Mouse (Mus musculus) liver, embryonic 13.5 days (tissue): ENCODE measurements around the gene Gm49383. TPM values are rescaled to one million over a fixed set of nuclear protein-coding genes. Genes with fewer than 3 reads are reported as not detected.
"Not testable (repeated sequence)": the region's sequence is repeated elsewhere in the genome, so short reads cannot be mapped to it uniquely, and the experiment has no call there.

ENCODE experiments used
- ATAC-seq: fragments of 200-750 bp; cut with Nextera tagmentation; 2 replicates; pipeline ENCODE4 v1.8.0; 2017; ENCODE audit warnings: low read depth, mild to moderate bottlenecking, moderate number of reproducible peaks, moderate library complexity
- DNase-seq: peaks from one replicate; pipeline ENCODE4 v3.0.0; 2022
- H3K27ac ChIP-seq: fragments of 300-500 bp; sonication (generic); 2 replicates; pipeline ENCODE4 v1.5.1; 2015; ENCODE audit warnings: moderate library complexity, mild to moderate bottlenecking, inconsistent platforms
- H3K27me3 ChIP-seq: fragments of 300-500 bp; sonication (generic); 2 replicates; pipeline ENCODE4 v1.6.1; 2015; ENCODE audit warnings: mild to moderate bottlenecking, inconsistent platforms
- H3K36me3 ChIP-seq: fragments of 300-500 bp; sonication (generic); 2 replicates; pipeline ENCODE4 v1.6.1; 2015; ENCODE audit warnings: mild to moderate bottlenecking, inconsistent platforms
- H3K4me1 ChIP-seq: fragments of 300-500 bp; sonication (generic); replicated peaks from 2 replicates; pipeline ENCODE4 v1.6.1; 2015; ENCODE audit warnings: inconsistent platforms
- H3K4me2 ChIP-seq: fragments of 300-500 bp; sonication (generic); 2 replicates; pipeline ENCODE4 v1.6.1; 2015; ENCODE audit warnings: inconsistent platforms, mild to moderate bottlenecking, moderate library complexity
- H3K4me3 ChIP-seq: fragments of 300-500 bp; sonication (generic); replicated peaks from 2 replicates; pipeline ENCODE4 v1.5.1; 2015; ENCODE audit warnings: mild to moderate bottlenecking, inconsistent platforms
- H3K9ac ChIP-seq: fragments of 300-500 bp; sonication (generic); 2 replicates; pipeline ENCODE4 v1.6.1; 2015; ENCODE audit warnings: mild to moderate bottlenecking, inconsistent platforms
- H3K9me3 ChIP-seq: fragments of 300-500 bp; sonication (generic); replicated peaks from 2 replicates; pipeline ENCODE4 v1.6.1; 2016; ENCODE audit warnings: inconsistent platforms
- WGBS: fragments of 180-500 bp; shearing (Covaris S2); methylation state at CpG from one replicate; pipeline ENCODE4 v1.1.7; 2015; ENCODE audit not compliant: insufficient replicate concordance; 5-methylcytosine and 5-hydroxymethylcytosine counted together
- polyA plus RNA-seq: library from polyadenylated mRNA; unstranded; fragments of >200 nt; fragmentation: Nextera tagmentation; extraction: Ambion mirVana; gene quantifications from 2 replicates; pipeline ENCODE4 v1.2.1, GENCODE M21; 2015

The Gm49383 gene
- polyA plus RNA-seq, 1 experiment from 2014 or later = 28.8 TPM

DNA sequence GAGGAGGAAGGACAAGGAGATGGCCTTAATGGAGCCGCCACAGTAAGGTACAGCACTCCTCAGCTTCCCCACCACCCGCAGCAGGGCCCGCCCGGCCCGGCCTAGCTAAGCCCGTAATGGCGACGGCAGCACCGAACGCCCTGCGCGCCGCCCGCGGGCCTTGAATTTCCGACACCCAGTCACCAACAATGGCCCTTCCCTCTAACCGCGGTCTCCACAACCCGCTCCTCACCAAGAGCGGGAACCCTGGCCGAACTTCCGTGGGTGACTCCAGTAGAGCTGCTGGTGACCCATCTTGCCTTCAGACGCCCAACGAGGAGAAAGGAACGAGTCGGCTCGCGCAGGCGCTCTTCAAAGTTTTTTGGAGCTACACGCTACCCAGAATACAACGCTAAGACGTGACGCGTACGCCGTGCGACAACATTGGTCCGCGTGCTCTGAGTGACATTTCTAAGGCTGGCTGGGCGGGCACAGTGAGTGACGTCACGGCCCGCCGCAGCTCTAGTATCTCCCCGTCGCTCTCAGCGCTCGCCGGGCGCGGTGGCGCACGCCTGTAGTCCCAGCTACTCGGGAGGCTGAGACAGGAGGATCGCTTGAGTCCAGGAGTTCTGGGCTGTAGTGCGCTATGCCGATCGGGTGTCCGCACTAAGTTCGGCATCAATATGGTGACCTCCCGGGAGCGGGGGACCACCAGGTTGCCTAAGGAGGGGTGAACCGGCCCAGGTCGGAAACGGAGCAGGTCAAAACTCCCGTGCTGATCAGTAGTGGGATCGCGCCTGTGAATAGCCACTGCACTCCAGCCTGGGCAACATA, 37.9 kb downstream of the Gm49383 start, which contains the start of gene Rps29:
Gene Rps29 (minus strand): TSS at position 422 of the 813 bp plus-strand sequence.
- H3K36me3 ChIP-seq = peaks cover 23% of the 10 kb centered on the region
- H3K27me3 ChIP-seq, H3K9me3 ChIP-seq: not testable (repeated sequence)
- ATAC-seq (peak; percentile 95), DNase-seq (peak; percentile 94)
- peaks cover 23% of the 10 kb centered on the region for H3K4me1 ChIP-seq
- H3K4me2 ChIP-seq = peak within 1 kb of the TSS; percentile 90
- WGBS = under 1% methylated on average over 59 of the region's 68 CpGs
- peak within 1 kb of the TSS; percentile 85 for H3K4me3 ChIP-seq
- H3K9ac ChIP-seq = peak within 1 kb of the TSS; percentile 96
- peak within 1 kb of the TSS; percentile 95 for H3K27ac ChIP-seq

DNA sequence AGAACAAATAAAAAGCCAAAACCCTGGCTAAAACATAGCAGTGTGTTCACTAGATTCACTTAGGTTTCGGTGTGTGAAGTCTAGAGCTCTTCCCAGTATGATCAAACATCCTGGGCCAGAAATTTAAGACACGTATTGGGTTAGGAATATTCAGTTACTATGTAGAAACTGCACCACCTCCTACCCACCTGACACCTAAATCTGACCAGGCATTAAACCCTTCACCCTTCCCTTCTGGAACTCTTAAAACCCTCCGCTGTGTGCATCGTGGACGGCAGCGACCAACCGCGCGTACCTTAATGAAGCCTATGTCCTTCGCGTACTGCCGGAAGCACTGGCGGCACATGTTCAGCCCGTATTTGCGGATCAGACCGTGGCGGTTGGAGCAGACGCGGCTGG, 38.5 kb downstream of the Gm49383 start:
- Histone ChIP-seq H3K4me3 (peak overlapping the region; percentile 85), H3K9ac (peak overlapping the region; percentile 96), H3K36me3 (peaks cover 23% of the 10 kb centered on the region), H3K4me2 (peak overlapping the region; percentile 90), H3K27ac (peak overlapping the region; percentile 95), H3K4me1 (peaks cover 23% of the 10 kb centered on the region), H3K27me3 (no peaks in the 10 kb centered on the region), H3K9me3 (no peaks in the 10 kb centered on the region)
- DNase-seq (no peak), ATAC-seq (no peak)
- under 1% methylated on average over 19 of the region's 19 CpGs for WGBS

DNA sequence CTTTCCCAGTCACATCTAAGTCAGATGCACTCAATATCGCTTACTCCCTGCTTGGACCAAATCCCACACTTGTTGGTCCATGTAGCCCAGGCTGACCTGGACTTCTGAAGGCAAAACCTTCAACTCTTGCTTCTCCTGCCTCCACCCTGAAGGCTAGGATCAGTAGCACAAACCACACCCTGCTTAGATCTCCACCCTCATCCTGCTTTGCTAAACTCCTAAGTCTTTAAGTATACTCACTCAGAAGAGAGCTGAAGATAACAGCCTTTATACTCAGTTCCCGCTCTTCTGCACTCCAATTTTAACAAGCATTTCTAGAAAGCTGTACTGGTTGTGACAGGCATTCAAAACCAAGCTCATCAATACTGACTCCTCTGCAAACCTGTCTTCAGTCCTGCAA, 39.8 kb downstream of the Gm49383 start:
- Histone ChIP-seq H3K4me3 (peak overlapping the region; percentile 85), H3K27me3 (no peaks in the 10 kb centered on the region), H3K4me2 (peak overlapping the region; percentile 90), H3K27ac (peak overlapping the region; percentile 95), H3K36me3 (peaks cover 23% of the 10 kb centered on the region), H3K9me3 (no peaks in the 10 kb centered on the region), H3K4me1 (peaks cover 23% of the 10 kb centered on the region), H3K9ac (peak overlapping the region; percentile 96)
- 55% methylated on average over 2 of the region's 2 CpGs for WGBS
- ATAC-seq (no peak), DNase-seq (peak; percentile 20)

DNA sequence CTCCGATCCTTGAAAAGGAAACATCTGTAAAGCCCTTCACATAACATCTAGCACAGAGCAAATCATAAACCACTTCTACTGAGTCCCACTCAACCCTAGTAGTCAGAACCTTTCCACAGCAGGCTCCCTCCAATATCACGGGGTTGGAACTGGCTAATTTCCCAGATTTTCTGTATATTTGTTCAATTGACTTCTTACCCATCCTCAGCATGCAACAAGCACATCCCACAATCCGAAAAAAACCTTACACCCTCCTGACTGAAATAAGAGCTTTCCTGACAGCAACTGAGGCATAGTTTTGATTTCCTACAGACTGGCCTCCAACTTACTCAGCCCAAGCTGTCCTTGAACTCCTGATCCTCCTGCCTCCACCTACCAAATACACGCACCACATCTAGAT, 40.5 kb downstream of the Gm49383 start:
- ATAC-seq (no peak), DNase-seq (no peak)
- no peaks in the 10 kb centered on the region for H3K27me3 ChIP-seq
- H3K27ac ChIP-seq = peak overlapping the region; percentile 95
- H3K4me2 ChIP-seq = peak overlapping the region; percentile 90
- H3K9me3 ChIP-seq = no peaks in the 10 kb centered on the region
- H3K4me1 ChIP-seq = peaks cover 23% of the 10 kb centered on the region
- 76% methylated on average over 4 of the region's 4 CpGs for WGBS
- H3K4me3 ChIP-seq = no peak overlapping the region
- H3K9ac ChIP-seq = 0 out of 2 replicates have a peak overlapping the region, but pooled peaks have one; percentile 96
- peaks cover 23% of the 10 kb centered on the region for H3K36me3 ChIP-seq

DNA sequence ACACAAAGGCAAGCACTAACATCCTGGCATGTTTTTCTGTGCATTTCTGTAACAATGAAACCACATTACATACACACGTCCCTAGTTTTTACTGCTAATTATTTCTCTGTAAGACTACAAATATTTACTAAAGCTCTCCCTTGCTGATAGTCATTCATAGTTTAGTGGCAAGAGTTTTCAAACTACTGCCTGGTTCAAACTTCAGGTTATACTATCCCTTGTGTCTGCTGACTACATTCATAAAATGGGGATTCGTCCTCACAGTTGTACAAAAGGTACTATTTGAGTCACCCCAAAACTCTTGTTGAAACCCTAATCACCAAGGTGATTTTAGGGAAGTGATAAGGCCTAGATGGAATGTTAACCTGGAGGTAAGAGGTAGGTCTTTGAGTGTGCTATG, 41.0 kb downstream of the Gm49383 start:
- Histone ChIP-seq H3K9me3 (no peaks in the 10 kb centered on the region), H3K36me3 (peaks cover 23% of the 10 kb centered on the region), H3K27me3 (no peaks in the 10 kb centered on the region), H3K27ac (peak overlapping the region; percentile 95; the same call in 1 of the 2 replicates), H3K9ac (no peak overlapping the region), H3K4me1 (peaks cover 23% of the 10 kb centered on the region), H3K4me2 (no peak overlapping the region), H3K4me3 (no peak overlapping the region)
- WGBS = 72% methylated on average over 2 of the region's 2 CpGs
- ATAC-seq (no peak), DNase-seq (no peak)

DNA sequence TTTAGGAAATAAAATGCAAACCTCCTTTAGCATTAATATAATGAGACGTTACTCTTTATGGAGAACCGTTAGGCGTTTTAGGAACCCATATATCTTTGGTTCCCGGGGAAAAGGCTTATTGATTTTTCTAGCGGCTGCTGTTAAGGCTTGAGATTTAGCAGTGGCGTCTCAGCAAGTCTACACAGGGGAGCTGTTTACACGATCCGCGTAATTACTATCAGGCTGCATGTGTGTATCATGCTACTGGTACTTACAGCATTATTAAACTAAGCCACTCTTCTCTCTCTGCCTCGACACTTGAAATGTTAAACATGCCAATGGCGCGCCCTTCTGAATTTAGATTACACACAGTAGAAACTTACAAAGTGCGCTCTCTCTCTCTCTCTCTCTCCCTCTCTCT, 46.9 kb downstream of the Gm49383 start:
- no peaks in the 10 kb centered on the region for H3K27me3 ChIP-seq
- H3K27ac ChIP-seq = no peak overlapping the region
- no peak for DNase-seq
- no peaks in the 10 kb centered on the region for H3K36me3 ChIP-seq
- H3K4me3 ChIP-seq = no peak overlapping the region
- no peak overlapping the region for H3K4me2 ChIP-seq
- no peak overlapping the region for H3K9ac ChIP-seq
- ATAC-seq = no peak
- H3K9me3 ChIP-seq = no peaks in the 10 kb centered on the region
- WGBS = 67% methylated on average over 13 of the region's 13 CpGs
- H3K4me1 ChIP-seq = no peaks in the 10 kb centered on the region

DNA sequence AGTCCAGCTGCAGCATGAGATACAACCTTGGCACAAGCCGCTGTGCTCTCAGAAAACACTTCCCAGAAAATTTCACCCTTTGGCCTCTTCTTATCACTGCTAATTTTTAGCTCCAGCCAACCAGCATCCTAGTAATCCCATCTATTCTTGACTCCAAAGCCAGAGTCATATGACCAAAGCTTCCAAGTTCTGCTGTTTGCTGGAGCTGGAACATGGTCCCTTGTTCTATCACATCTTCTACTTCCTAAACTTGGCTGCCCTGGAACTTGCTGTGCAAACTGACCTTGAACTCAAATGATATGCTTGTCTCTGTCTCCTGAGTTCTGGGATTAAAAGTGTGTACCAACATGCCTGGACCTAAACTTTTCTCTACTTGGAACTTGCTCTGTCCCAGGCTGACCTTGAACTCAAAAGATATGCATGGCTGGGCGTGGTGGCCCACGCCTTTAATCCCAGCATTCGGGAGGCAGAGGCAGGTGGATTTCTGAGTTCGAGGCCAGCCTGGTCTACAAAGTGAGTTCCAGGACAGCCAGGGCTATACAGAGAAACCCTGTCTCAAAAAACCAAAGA, 49.7 kb downstream of the Gm49383 start:
- no peak for DNase-seq
- Histone ChIP-seq H3K4me2 (no peak overlapping the region), H3K27me3 (no peaks in the 10 kb centered on the region), H3K9ac (no peak overlapping the region), H3K9me3 (no peaks in the 10 kb centered on the region), H3K27ac (no peak overlapping the region), H3K4me1 (no peaks in the 10 kb centered on the region), H3K4me3 (no peak overlapping the region), H3K36me3 (no peaks in the 10 kb centered on the region)
- ATAC-seq = no peak
- 71% methylated on average over 5 of the region's 5 CpGs for WGBS

DNA sequence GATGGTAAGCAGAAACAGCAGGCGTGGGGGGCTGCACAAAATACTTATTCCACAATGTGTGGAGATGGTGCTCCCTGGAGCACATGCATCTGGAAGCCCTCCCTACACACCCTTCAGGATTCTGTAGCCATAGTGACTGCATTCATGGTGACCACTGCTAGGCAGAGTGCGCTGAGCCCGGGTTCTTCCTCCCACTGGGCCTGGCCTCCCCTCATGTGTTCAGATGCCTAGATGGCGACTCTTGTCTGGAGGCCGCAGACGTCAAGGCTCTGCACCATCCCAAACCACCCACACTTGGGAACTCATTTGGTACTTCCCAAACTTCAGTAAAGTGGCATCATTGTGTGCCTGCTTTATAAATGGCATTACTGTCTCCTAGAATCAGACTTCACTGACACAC, 53.4 kb downstream of the Gm49383 start:
- no peak overlapping the region for H3K27ac ChIP-seq
- no peak overlapping the region for H3K4me2 ChIP-seq
- H3K36me3 ChIP-seq = no peaks in the 10 kb centered on the region
- 62% methylated on average over 6 of the region's 6 CpGs for WGBS
- no peak overlapping the region for H3K9ac ChIP-seq
- H3K27me3 ChIP-seq = no peaks in the 10 kb centered on the region
- no peaks in the 10 kb centered on the region for H3K4me1 ChIP-seq
- DNase-seq (no peak), ATAC-seq (no peak)
- no peak overlapping the region for H3K4me3 ChIP-seq
- H3K9me3 ChIP-seq = no peaks in the 10 kb centered on the region

DNA sequence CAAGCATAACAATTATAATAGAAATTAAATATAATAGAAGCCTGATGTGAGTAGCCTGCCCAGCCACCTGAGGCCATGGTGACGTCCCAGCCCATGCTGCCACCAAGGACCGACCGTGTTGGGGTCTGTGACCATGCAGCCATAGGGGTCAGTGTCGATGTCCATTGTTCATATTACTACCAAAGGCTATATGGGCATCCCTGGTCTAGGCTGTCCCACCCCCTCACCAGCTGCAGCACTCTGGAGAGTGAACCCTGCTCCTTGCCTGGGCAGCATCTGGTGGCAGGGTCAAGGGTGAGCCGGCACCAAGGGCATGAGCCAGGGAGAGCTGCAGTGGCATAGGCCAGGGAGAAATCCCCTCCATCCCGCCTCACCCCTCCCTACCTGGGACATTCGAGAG, 57.1 kb downstream of the Gm49383 start:
- Histone ChIP-seq H3K9me3 (no peaks in the 10 kb centered on the region), H3K27ac (no peak overlapping the region), H3K9ac (no peak overlapping the region), H3K4me2 (no peak overlapping the region), H3K27me3 (no peaks in the 10 kb centered on the region), H3K4me3 (no peak overlapping the region), H3K36me3 (no peaks in the 10 kb centered on the region), H3K4me1 (no peaks in the 10 kb centered on the region)
- no peak for DNase-seq
- no peak for ATAC-seq
- 68% methylated on average over 7 of the region's 7 CpGs for WGBS

DNA sequence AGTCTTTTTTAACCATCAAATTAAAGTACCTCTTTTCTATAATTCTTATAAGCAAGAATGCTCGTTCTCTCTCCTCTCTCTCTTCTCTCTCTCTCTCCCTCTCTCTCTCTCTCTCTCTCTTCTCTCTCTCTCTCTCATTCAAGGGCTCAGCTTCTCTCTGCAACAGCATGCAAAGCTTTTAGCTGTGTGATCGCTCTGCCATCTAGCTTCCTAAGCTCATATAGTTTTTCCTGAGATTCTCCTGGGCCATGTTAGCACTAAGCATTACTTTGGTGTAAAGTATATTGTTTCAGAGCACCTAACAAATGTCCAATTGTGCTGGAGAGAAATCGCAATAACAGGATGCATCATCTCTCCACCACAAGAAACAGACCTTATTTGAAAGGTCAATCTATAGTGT, 57.7 kb downstream of the Gm49383 start:
- Histone ChIP-seq H3K27me3 (no peaks in the 10 kb centered on the region), H3K9ac (no peak overlapping the region), H3K4me3 (no peak overlapping the region), H3K4me1 (no peaks in the 10 kb centered on the region), H3K4me2 (no peak overlapping the region), H3K36me3 (no peaks in the 10 kb centered on the region), H3K27ac (no peak overlapping the region), H3K9me3 (no peaks in the 10 kb centered on the region)
- ATAC-seq (no peak), DNase-seq (no peak)
- WGBS = 70% methylated on average over 3 of the region's 3 CpGs
